Comparison of ENCODE assay signal across 17 mouse cellular contexts in genomic region chr14:52052720-52053119, GRCm38 (mm10). TPM values are rescaled to one million over a fixed set of nuclear protein-coding genes. Genes with fewer than 3 reads are reported as not detected.
"Had no signal": no experiment of that assay in that cellular context is flagged by ENCODE, and none has a peak within 500 bp of the region (broad histone marks: within the 10 kb centered on the region; RNA-seq: fewer than 3 reads in every experiment).

No protein-coding gene starts in this region.

RNA-seq across cellular contexts. Expression of gene Olfr221, which starts 10.5 kb away (rescaled TPM):
- total RNA-seq: megakaryocyte progenitor cell, adult 5-6 weeks had no signal
- polyA plus RNA-seq: liver, postnatal 0 days; lung, adult 2 months; lung, embryonic 15.5 days; lung, postnatal 0 days; macrophage; midbrain, embryonic 12.5 days; midbrain, embryonic 14.5 days; midbrain, embryonic 16.5 days; myocyte; neural tube, embryonic 11.5 days; neural tube, embryonic 13.5 days; neural tube, embryonic 15.5 days; small intestine, adult 2 months; stomach, embryonic 14.5 days; stomach, embryonic 16.5 days; thymus, postnatal 0 days had no signal

RNA-seq across cellular contexts. Expression of gene Tmem253, which starts 37.3 kb away (rescaled TPM):
- polyA plus RNA-seq: neural tube, embryonic 13.5 days had no signal
